Mouse (Mus musculus) midbrain, embryonic 13.5 days (tissue): ENCODE results near the gene Ggta1. TPM values are rescaled to one million over a fixed set of nuclear protein-coding genes. Genes with fewer than 3 reads are reported as not detected.

Experiments
- ATAC-seq: fragments of 200-750 bp; cut with Nextera tagmentation; 2 replicates; pipeline ENCODE4 v1.8.0; 2017; ENCODE audit warnings: mild to moderate bottlenecking, moderate TSS enrichment, moderate library complexity
- H3K27ac ChIP-seq: fragments of 300-500 bp; sonication (generic); 2 replicates; pipeline ENCODE4 v1.5.1; 2015; ENCODE audit warnings: inconsistent platforms, mild to moderate bottlenecking, moderate library complexity
- H3K27me3 ChIP-seq: fragments of 300-500 bp; sonication (generic); 2 replicates; pipeline ENCODE4 v1.6.1; 2015; ENCODE audit warnings: mild to moderate bottlenecking, inconsistent platforms
- H3K36me3 ChIP-seq: fragments of 300-500 bp; sonication (generic); 2 replicates; pipeline ENCODE4 v1.6.1; 2015; ENCODE audit warnings: mild to moderate bottlenecking, inconsistent platforms
- H3K4me1 ChIP-seq: fragments of 300-500 bp; sonication (generic); replicated peaks from 2 replicates; pipeline ENCODE4 v1.6.1; 2015; ENCODE audit warnings: inconsistent platforms
- H3K4me2 ChIP-seq: fragments of 300-500 bp; sonication (generic); replicated peaks from 2 replicates; pipeline ENCODE4 v1.6.1; 2015; ENCODE audit warnings: moderate library complexity, mild to moderate bottlenecking, inconsistent platforms
- H3K4me3 ChIP-seq: fragments of 300-500 bp; sonication (generic); replicated peaks from 2 replicates; pipeline ENCODE4 v1.5.1; 2015; ENCODE audit warnings: mild to moderate bottlenecking, inconsistent platforms
- H3K9ac ChIP-seq: fragments of 300-500 bp; sonication (generic); replicated peaks from 2 replicates; pipeline ENCODE4 v1.6.1; 2015; ENCODE audit warnings: mild to moderate bottlenecking, inconsistent platforms
- H3K9me3 ChIP-seq: fragments of 300-500 bp; sonication (generic); 2 replicates; pipeline ENCODE4 v1.6.1; 2016; ENCODE audit warnings: mild to moderate bottlenecking, inconsistent platforms
- WGBS: fragments of 180-500 bp; shearing (Covaris S2); methylation state at CpG from one replicate; pipeline ENCODE4 v1.1.7; 2015; 5-methylcytosine and 5-hydroxymethylcytosine counted together
- polyA plus RNA-seq: library from polyadenylated mRNA; unstranded; fragments of >200 nt; fragmentation: Nextera tagmentation; extraction: Ambion mirVana; gene quantifications from 2 replicates; pipeline ENCODE4 v1.2.1, GENCODE M21; 2015

Gene Ggta1
- polyA plus RNA-seq, result 4.8 and 5.0 TPM in 2 replicates

- H3K36me3 ChIP-seq, result no peaks in the 10 kb centered on the region
- H3K9ac ChIP-seq, result peak within 1 kb of the TSS; percentile 71
- H3K27ac ChIP-seq, result no peak within 1 kb of the TSS
- peak within 1 kb of the TSS; percentile 86 for H3K4me2 ChIP-seq
- H3K4me3 ChIP-seq, result peak within 1 kb of the TSS; percentile 55
- no peaks in the 10 kb centered on the region for H3K9me3 ChIP-seq
- peak; percentile 55 for ATAC-seq
- WGBS, result 23% methylated on average over 7 of the region's 7 CpGs
- peaks cover 22% of the 10 kb centered on the region for H3K4me1 ChIP-seq
- H3K27me3 ChIP-seq, result peaks cover 20% of the 10 kb centered on the region
These were observed at the start of gene Ggta1 for GRCm38 (mm10) chr2:35462791-35463281. TSS of gene Ggta1 (minus strand) at chr2:35463231.

- Histone ChIP-seq H3K9me3 (no peaks in the 10 kb centered on the region), H3K9ac (no peak overlapping the region), H3K4me1 (peaks cover 10% of the 10 kb centered on the region), H3K4me2 (no peak overlapping the region), H3K36me3 (no peaks in the 10 kb centered on the region), H3K4me3 (no peak overlapping the region), H3K27me3 (no peaks in the 10 kb centered on the region), H3K27ac (no peak overlapping the region)
- WGBS, result 99% methylated on average over 4 of the region's 4 CpGs
- ATAC-seq, result no peak
These were observed 49.2 kb upstream of the Ggta1 start for GRCm38 (mm10) chr2:35512226-35512625.

GRCm38 (mm10) chr2:35510920-35511319 is 47.9 kb upstream of the Ggta1 start:
- Histone ChIP-seq H3K4me1 (peaks cover 10% of the 10 kb centered on the region), H3K36me3 (no peaks in the 10 kb centered on the region), H3K27ac (no peak overlapping the region), H3K27me3 (no peaks in the 10 kb centered on the region), H3K4me2 (no peak overlapping the region), H3K9me3 (no peaks in the 10 kb centered on the region), H3K4me3 (no peak overlapping the region), H3K9ac (no peak overlapping the region)
- ATAC-seq, result no peak
- WGBS, result 57% methylated on average over 1 of the region's 1 CpGs

GRCm38 (mm10) chr2:35509888-35510287 is 46.9 kb upstream of the Ggta1 start:
- no peaks in the 10 kb centered on the region for H3K36me3 ChIP-seq
- no peaks in the 10 kb centered on the region for H3K27me3 ChIP-seq
- 70% methylated on average over 4 of the region's 4 CpGs for WGBS
- no peak overlapping the region for H3K27ac ChIP-seq
- no peak overlapping the region for H3K9ac ChIP-seq
- H3K4me2 ChIP-seq, result no peak overlapping the region
- H3K9me3 ChIP-seq, result no peaks in the 10 kb centered on the region
- peaks cover 10% of the 10 kb centered on the region for H3K4me1 ChIP-seq
- no peak overlapping the region for H3K4me3 ChIP-seq
- no peak for ATAC-seq

- ATAC-seq, result no peak
- H3K4me1 ChIP-seq, result peaks cover 9% of the 10 kb centered on the region
- no peaks in the 10 kb centered on the region for H3K9me3 ChIP-seq
- H3K4me3 ChIP-seq, result no peak overlapping the region
- no peak overlapping the region for H3K4me2 ChIP-seq
- H3K9ac ChIP-seq, result no peak overlapping the region
- WGBS, result 52% methylated on average over 6 of the region's 6 CpGs
- H3K27ac ChIP-seq, result no peak overlapping the region
- no peaks in the 10 kb centered on the region for H3K36me3 ChIP-seq
- no peaks in the 10 kb centered on the region for H3K27me3 ChIP-seq
These were observed 46.3 kb upstream of the Ggta1 start for GRCm38 (mm10) chr2:35509343-35509667.

- H3K9ac ChIP-seq, result no peak overlapping the region
- no peak overlapping the region for H3K4me3 ChIP-seq
- H3K27me3 ChIP-seq, result no peaks in the 10 kb centered on the region
- ATAC-seq, result no peak
- no peaks in the 10 kb centered on the region for H3K9me3 ChIP-seq
- H3K4me2 ChIP-seq, result no peak overlapping the region
- 59% methylated on average over 10 of the region's 10 CpGs for WGBS
- H3K27ac ChIP-seq, result no peak overlapping the region
- H3K4me1 ChIP-seq, result peaks cover 3% of the 10 kb centered on the region
- no peaks in the 10 kb centered on the region for H3K36me3 ChIP-seq
These were observed 45.7 kb upstream of the Ggta1 start for GRCm38 (mm10) chr2:35508597-35509342.

GRCm38 (mm10) chr2:35507191-35507511 is 44.1 kb upstream of the Ggta1 start:
- Histone ChIP-seq H3K9ac (no peak overlapping the region), H3K27ac (no peak overlapping the region), H3K4me3 (no peak overlapping the region), H3K27me3 (no peaks in the 10 kb centered on the region), H3K9me3 (no peaks in the 10 kb centered on the region), H3K36me3 (no peaks in the 10 kb centered on the region), H3K4me1 (no peaks in the 10 kb centered on the region; the same call in 1 of the 2 replicates), H3K4me2 (no peak overlapping the region)
- WGBS, result 50% methylated on average over 9 of the region's 9 CpGs
- ATAC-seq, result no peak

- WGBS, result 64% methylated on average over 6 of the region's 6 CpGs
- H3K36me3 ChIP-seq, result no peaks in the 10 kb centered on the region
- no peak overlapping the region for H3K27ac ChIP-seq
- H3K4me3 ChIP-seq, result no peak overlapping the region
- no peak overlapping the region for H3K9ac ChIP-seq
- H3K4me2 ChIP-seq, result no peak overlapping the region
- no peaks in the 10 kb centered on the region for H3K27me3 ChIP-seq
- H3K9me3 ChIP-seq, result no peaks in the 10 kb centered on the region
- no peaks in the 10 kb centered on the region; the same call in 1 of the 2 replicates for H3K4me1 ChIP-seq
- ATAC-seq, result no peak
These were observed 43.5 kb upstream of the Ggta1 start for GRCm38 (mm10) chr2:35506311-35507190.

- Histone ChIP-seq H3K4me3 (no peak overlapping the region), H3K9ac (no peak overlapping the region), H3K4me2 (no peak overlapping the region), H3K9me3 (no peaks in the 10 kb centered on the region), H3K36me3 (no peaks in the 10 kb centered on the region), H3K4me1 (no peaks in the 10 kb centered on the region; the same call in 1 of the 2 replicates), H3K27me3 (no peaks in the 10 kb centered on the region), H3K27ac (no peak overlapping the region)
- 90% methylated on average over 6 of the region's 6 CpGs for WGBS
- no peak for ATAC-seq
These were observed 42.7 kb upstream of the Ggta1 start for GRCm38 (mm10) chr2:35505519-35506286.

GRCm38 (mm10) chr2:35504417-35504776 is 41.4 kb upstream of the Ggta1 start:
- no peak overlapping the region for H3K4me3 ChIP-seq
- no peaks in the 10 kb centered on the region for H3K9me3 ChIP-seq
- WGBS, result 80% methylated on average over 7 of the region's 7 CpGs
- no peaks in the 10 kb centered on the region; the same call in 1 of the 2 replicates for H3K4me1 ChIP-seq
- H3K9ac ChIP-seq, result no peak overlapping the region
- H3K27me3 ChIP-seq, result no peaks in the 10 kb centered on the region
- no peak overlapping the region for H3K27ac ChIP-seq
- H3K4me2 ChIP-seq, result no peak overlapping the region
- no peak for ATAC-seq
- no peaks in the 10 kb centered on the region for H3K36me3 ChIP-seq

GRCm38 (mm10) chr2:35503723-35504416 is 40.8 kb upstream of the Ggta1 start:
- Histone ChIP-seq H3K36me3 (no peaks in the 10 kb centered on the region), H3K27me3 (no peaks in the 10 kb centered on the region), H3K4me3 (no peak overlapping the region), H3K9ac (no peak overlapping the region), H3K27ac (no peak overlapping the region), H3K9me3 (no peaks in the 10 kb centered on the region), H3K4me1 (no peaks in the 10 kb centered on the region; the same call in 1 of the 2 replicates), H3K4me2 (no peak overlapping the region)
- WGBS, result 70% methylated on average over 8 of the region's 8 CpGs
- ATAC-seq, result no peak
